ENCODE assay signal across 8 mouse cellular contexts in the genomic region with DNA sequence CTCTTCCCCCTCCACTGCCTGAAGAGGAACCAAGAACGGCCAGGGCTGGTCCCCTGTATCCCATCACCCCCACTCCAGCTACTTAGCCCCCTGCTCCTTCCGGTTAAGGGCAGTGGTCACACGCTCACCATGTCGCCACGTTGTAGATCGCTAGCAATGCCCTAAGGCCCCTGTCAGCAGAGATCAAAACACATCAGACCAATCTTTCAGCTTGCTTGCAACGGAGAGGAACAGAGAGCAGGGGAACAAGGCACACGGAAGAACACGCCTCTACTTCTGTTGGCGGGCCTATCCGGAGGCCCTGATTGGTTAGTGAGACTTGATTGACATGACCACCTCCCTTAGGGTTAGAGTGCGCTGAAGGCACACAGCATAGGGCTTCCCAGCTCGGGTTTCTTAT. TPM values are rescaled to one million over a fixed set of nuclear protein-coding genes. Genes with fewer than 3 reads are reported as not detected.
A peak's percentile ranks its signal among the peaks of the same experiment; 100 is the strongest.
DNase-seq lines count a peak whose midpoint lies in the region; ATAC-seq and TF ChIP-seq lines count a peak whose summit lies in the region.
"Not testable (repeated sequence)": the region's sequence is repeated elsewhere in the genome, so short reads cannot be mapped to it uniquely, and the experiment has no call there.

A gene (minus strand): TSS at position 226 of the 400 bp plus-strand sequence.

- H3K27ac ChIP-seq in left cerebral cortex, adult 2 months = not testable (repeated sequence)

- not testable (repeated sequence) for TF ChIP-seq CTCF in left cerebral cortex, adult 2 months (IDR thresholded peaks at IDR 0.05)

- peak; percentile 52 for DNase-seq in WW6 (ENCODE audit: low read depth, low spot score)
- peak; percentile 52 for DNase-seq in embryo, embryonic 11 days
- DNase-seq in gastrocnemius, postnatal 4 days (ENCODE audit: low spot score in 2 of 2) = peak; percentile 20 to 39
- peak; percentile 10 to 11 for DNase-seq in left cerebral cortex, adult 2 months (ENCODE audit: extremely low spot score in 1 of 2, low spot score in 2 of 2)
- DNase-seq in lung, postnatal 25 days (ENCODE audit: low spot score) = peak; percentile 58
- peak; percentile 47 for DNase-seq in ovary, postnatal 36 days (ENCODE audit: low spot score)
- DNase-seq in thymus, postnatal 25 days = peak; percentile 64

- intact Hi-C loops in left cerebral cortex, adult 2 months (cut with DNase I) = not testable (repeated sequence)

- ATAC-seq in inflammation-experienced regulatory T-cells, adult 6 months = peak; percentile 70

- peak within 1 kb of the TSS; percentile 16; the same call in 1 of the 2 replicates for H3K4me3 ChIP-seq in left cerebral cortex, adult 2 months

RNA-seq across cellular contexts. Expression of the gene that starts here (rescaled TPM):
- total RNA-seq in gastrocnemius, postnatal 4 days (2021) = 1 to 10 TPM in 1 of 2 experiments, under 1 TPM in 1; 0.66 to 1.2 TPM
- polyA plus RNA-seq in inflammation-experienced regulatory T-cells, adult 6 months (2017; shearing (Covaris generic)) = 10 to 100 TPM in 1 of 3 experiments, 1 to 10 TPM in 2; 4.4 to 10.6 (median 6.9) TPM
- 1 to 10 TPM; 1.2 to 1.6 TPM for total RNA-seq in left cerebral cortex, adult 2 months (2021)

Comparison
In these comparisons a context has a peak if more than half of its experiments do, and no peak if none do; other contexts are left out.
1. DNase-seq: peak in every context shown above with its lines; median percentile 64 in thymus, postnatal 25 days; 58 in lung, postnatal 25 days; 52 in WW6; 52 in embryo, embryonic 11 days; 47 in ovary, postnatal 36 days; 30 in gastrocnemius, postnatal 4 days; 10 in left cerebral cortex, adult 2 months.